Mouse (Mus musculus): Measurements from ENCODE around the gene Mucl3. TPM values are rescaled to one million over a fixed set of nuclear protein-coding genes. Genes with fewer than 3 reads are reported as not detected.
A peak's percentile ranks its signal among the peaks of the same experiment; 100 is the strongest.

The Mucl3 gene
- polyA plus RNA-seq (2015; fragmentation: Nextera tagmentation; extraction: Ambion mirVana): 0.13 TPM in 1 of 2 replicates, not detected in the other

DNA sequence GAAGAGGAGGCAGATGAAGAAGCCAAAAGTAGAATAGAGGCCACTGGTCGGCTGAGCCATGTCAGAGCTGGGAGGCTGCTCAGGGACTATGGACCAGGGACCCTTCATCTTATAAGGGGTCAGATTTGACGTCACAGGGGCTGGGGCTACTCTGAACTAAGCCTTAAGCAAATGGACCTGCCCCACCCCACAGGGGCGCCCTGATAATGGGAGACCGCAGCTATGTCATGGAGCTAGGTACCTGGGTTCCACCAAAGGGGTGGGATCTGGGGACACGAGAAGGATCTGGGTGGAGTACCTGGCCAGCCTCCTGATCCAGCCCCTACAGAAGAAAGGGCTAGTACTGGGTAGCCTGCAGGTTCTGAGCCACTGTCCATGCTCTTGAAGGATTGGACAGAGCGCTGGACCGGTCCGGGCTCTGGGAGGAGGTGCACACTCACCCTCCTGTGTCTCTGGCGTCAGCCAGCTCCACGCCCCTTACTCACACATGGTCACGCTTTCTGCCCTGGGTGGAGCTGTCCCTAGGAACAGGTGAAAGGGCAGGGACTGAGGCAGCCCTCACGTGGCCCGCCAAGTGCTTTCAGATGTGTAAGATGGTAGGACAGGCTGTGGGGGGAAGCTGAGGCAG, at the start of gene Mucl3:
Gene Mucl3 (minus strand): TSS at position 87 of the 628 bp plus-strand sequence.
- H3K36me3 ChIP-seq: no peaks in the 10 kb centered on the region
- 0 out of 2 replicates have a peak, but pooled peaks cover 5% of the 10 kb centered on the region for H3K4me1 ChIP-seq
- ATAC-seq (ENCODE audit: insufficient number of reproducible peaks, insufficient read depth, low FRiP score, low TSS enrichment, low read depth): no peak
- H3K27me3 ChIP-seq: peaks cover 7% of the 10 kb centered on the region
- no peak within 1 kb of the TSS for H3K9ac ChIP-seq
- WGBS: 75% methylated on average over 13 of the region's 13 CpGs
- H3K27ac ChIP-seq: no peak within 1 kb of the TSS
- H3K4me3 ChIP-seq: no peak within 1 kb of the TSS
- H3K9me3 ChIP-seq: no peaks in the 10 kb centered on the region
- no peak within 1 kb of the TSS for H3K4me2 ChIP-seq

DNA sequence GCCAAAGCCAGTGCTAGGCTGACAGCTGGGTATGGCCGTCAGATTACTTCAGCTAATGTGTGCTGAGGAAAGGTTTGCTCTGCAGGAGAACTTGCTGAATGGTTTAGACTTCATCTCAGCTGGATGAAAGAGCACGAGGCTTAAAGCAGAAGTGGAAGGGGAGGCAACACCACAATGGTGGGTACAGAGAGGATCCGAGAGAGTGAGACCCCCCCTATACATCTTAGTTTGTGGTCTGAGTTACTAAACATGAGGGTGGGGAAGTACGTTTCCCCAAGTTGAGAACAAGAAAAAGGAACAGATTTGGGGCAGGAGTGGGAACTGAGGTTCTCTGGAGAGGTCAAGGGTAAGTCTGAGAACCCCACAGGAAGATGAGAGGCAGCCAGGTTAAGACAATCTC, 48.9 kb upstream of the Mucl3 start:
- H3K27me3 ChIP-seq: no peaks in the 10 kb centered on the region
- H3K4me3 ChIP-seq: no peak overlapping the region
- H3K27ac ChIP-seq: no peak overlapping the region
- no peak for ATAC-seq (ENCODE audit: insufficient number of reproducible peaks, insufficient read depth, low FRiP score, low TSS enrichment, low read depth)
- H3K4me1 ChIP-seq: peaks cover 9% of the 10 kb centered on the region
- no peaks in the 10 kb centered on the region for H3K9me3 ChIP-seq
- 77% methylated on average over 4 of the region's 4 CpGs for WGBS
- peaks cover 76% of the 10 kb centered on the region for H3K36me3 ChIP-seq
- H3K9ac ChIP-seq: no peak overlapping the region
- H3K4me2 ChIP-seq: no peak overlapping the region

DNA sequence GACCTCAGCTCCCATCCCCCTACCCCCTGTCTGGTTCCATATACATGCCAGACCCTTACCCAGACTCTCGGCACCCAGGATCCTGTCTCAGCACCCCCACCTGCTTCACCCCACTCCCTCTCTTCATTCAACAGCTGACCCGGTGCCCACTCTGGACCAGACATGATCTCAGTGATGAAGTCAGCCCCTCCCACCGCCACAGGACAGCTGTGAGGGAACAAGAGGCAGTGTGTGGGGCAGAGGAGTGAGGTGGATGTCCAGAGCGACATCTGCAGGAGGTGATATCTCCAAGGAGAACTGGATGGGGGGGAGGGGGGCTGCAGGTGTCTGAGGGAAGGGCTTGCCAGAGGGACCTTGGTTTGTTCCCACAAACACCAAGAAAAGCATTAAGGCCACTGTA, 48.3 kb upstream of the Mucl3 start:
- Histone ChIP-seq H3K36me3 (peaks cover 82% of the 10 kb centered on the region), H3K4me1 (peaks cover 4% of the 10 kb centered on the region), H3K9me3 (no peaks in the 10 kb centered on the region), H3K27ac (no peak overlapping the region), H3K27me3 (no peaks in the 10 kb centered on the region), H3K9ac (no peak overlapping the region), H3K4me3 (no peak overlapping the region), H3K4me2 (no peak overlapping the region)
- 89% methylated on average over 4 of the region's 4 CpGs for WGBS
- ATAC-seq (ENCODE audit: insufficient number of reproducible peaks, insufficient read depth, low FRiP score, low TSS enrichment, low read depth): no peak

DNA sequence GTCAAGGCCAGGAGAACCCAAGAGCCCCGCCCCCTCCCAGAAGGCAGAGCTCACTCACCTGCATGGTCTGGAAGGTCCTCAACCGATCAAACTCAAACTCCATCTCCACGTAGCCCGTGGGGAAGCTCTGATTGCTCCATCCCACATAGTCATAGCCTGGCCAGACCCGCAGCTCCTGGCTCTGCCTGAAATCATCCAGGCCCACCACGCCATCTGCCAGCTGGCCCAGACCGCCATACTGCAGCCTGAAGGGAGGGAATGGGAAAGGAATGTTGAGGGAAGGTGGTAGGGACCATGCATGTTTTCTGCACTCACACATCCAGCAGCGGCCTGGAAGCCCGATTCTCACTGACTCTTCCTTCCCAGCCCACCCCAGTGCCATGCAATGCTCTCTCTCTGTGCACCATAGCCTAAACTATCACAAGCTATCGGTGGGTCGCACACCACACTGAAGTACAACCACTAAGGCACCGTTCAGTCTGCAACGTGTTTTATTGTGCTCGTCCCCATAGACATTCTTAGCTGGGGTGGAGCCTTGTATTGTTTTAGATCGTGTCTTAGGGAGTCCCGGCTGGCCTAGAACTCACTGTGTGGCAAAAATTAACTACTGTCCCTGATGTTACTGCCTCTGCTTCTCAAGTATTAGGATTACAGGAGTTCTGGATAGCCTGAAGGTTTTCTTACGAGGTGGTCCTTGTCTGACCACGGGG, 46.6 kb upstream of the Mucl3 start:
- Histone ChIP-seq H3K9ac (no peak overlapping the region), H3K4me3 (no peak overlapping the region), H3K4me1 (no peaks in the 10 kb centered on the region), H3K27ac (no peak overlapping the region), H3K36me3 (peaks cover 90% of the 10 kb centered on the region), H3K4me2 (no peak overlapping the region), H3K9me3 (no peaks in the 10 kb centered on the region), H3K27me3 (no peaks in the 10 kb centered on the region)
- WGBS: 89% methylated on average over 18 of the region's 18 CpGs
- ATAC-seq (ENCODE audit: insufficient number of reproducible peaks, insufficient read depth, low FRiP score, low TSS enrichment, low read depth): no peak

DNA sequence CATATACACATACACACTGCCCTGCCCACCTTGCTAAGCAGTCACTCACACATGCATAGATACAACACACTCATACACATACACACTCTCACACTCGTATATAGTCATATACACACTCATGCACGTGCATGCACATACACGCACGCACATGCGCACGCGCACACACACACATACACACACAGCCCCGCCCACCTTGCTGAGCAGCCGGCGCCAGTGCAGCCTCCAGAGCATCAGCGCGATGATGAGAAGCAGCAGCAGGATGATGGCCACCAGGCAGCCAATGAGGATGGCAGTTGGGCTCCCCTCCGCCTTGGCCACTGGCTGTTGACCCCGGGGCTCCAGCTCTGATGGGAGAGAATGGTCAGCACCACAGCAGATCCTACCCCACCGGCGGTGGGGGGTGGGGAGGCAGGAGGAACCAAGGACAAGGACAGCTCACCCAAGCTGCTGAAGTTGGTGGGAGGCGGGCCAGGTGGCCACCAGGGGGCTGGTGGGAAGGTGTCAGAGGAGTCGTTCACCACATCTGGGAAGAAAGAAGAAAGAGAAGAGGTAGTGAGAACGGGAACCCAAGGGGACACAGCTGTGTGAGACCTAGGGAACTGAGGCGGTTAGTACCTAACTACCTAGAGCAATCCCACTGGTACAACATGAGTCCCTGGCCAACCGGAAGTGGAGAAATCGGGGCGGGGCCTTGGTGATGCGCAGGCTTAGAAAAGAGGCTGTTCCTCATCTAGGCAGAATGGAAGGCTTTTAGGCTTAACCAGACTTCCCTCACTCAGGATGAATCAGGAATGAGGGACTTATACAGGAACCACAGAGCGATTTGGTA, 45.1 kb upstream of the Mucl3 start:
- peaks cover 99% of the 10 kb centered on the region for H3K36me3 ChIP-seq
- 90% methylated on average over 25 of the region's 25 CpGs for WGBS
- H3K9me3 ChIP-seq: no peaks in the 10 kb centered on the region
- H3K4me1 ChIP-seq: no peaks in the 10 kb centered on the region
- no peak for ATAC-seq (ENCODE audit: insufficient number of reproducible peaks, insufficient read depth, low FRiP score, low TSS enrichment, low read depth)
- no peak overlapping the region for H3K27ac ChIP-seq
- H3K4me3 ChIP-seq: no peak overlapping the region
- no peak overlapping the region for H3K4me2 ChIP-seq
- H3K27me3 ChIP-seq: no peaks in the 10 kb centered on the region
- no peak overlapping the region for H3K9ac ChIP-seq

DNA sequence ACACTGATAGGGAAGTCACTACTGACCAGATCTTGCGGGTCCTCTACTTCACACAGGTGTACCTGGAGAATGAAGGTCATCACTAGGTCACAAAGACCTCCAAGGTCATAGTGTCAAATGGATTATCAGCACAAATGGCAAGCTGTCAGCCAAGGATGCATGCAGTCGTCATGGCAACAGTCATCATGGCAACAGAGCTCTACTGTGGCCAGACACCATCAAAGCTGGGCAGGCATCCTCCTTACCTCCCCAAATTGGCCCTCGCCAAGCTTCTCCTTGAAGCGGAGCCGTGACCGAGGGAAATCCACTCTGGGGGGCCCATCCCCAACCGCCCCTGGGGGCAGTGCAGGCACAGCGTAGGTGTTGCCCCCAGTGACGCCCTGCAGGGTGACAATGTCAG, 41.6 kb upstream of the Mucl3 start:
- Histone ChIP-seq H3K36me3 (peaks cover 94% of the 10 kb centered on the region), H3K4me3 (no peak overlapping the region), H3K9ac (no peak overlapping the region), H3K4me1 (no peaks in the 10 kb centered on the region), H3K27me3 (no peaks in the 10 kb centered on the region), H3K27ac (no peak overlapping the region), H3K9me3 (no peaks in the 10 kb centered on the region), H3K4me2 (no peak overlapping the region)
- no peak for ATAC-seq (ENCODE audit: insufficient number of reproducible peaks, insufficient read depth, low FRiP score, low TSS enrichment, low read depth)
- WGBS: 80% methylated on average over 9 of the region's 9 CpGs

DNA sequence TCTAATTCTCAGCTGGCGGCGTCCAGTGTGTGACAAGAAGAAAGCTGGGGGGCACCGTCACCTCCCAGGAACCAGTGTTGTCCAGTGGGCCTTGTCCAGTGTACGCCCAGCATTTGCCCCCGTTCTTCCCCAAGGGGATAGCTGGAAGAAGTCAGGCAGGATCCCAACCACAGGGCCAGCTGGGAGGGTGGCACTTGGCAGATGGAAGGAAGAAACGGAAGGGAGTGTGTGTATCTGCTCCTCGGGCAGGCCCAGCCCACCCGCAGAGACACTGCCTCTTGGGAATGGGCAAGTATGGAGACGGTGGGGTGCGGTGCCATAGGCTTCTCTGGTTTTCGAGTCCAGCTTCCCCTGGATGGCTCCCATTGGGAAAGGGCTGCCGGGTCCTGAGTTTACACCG, 38.5 kb upstream of the Mucl3 start:
- Histone ChIP-seq H3K9me3 (no peaks in the 10 kb centered on the region), H3K27me3 (no peaks in the 10 kb centered on the region), H3K4me3 (no peak overlapping the region), H3K27ac (no peak overlapping the region), H3K4me1 (no peaks in the 10 kb centered on the region), H3K9ac (no peak overlapping the region), H3K36me3 (peaks cover 63% of the 10 kb centered on the region), H3K4me2 (no peak overlapping the region)
- ATAC-seq (ENCODE audit: insufficient number of reproducible peaks, insufficient read depth, low FRiP score, low TSS enrichment, low read depth): no peak
- 85% methylated on average over 13 of the region's 13 CpGs for WGBS

DNA sequence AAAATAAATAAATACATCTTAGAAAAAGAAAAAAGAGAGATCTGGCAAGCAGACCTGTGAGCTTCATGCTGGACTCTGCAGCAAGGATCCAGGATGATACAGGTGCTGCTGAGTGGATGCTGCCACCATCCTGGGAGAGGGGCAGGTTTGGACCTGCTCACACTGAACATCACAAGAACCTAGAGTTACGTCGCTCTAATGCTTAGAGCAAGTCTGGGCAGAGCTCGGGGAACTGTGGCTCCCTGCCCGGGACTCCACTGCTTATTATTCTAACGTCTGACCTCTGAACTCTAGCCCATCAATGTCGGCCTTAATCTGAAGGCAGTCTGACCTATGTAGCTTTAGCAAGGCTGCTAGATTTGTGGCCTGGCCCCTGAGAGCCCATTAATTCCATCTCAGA, 37.1 kb upstream of the Mucl3 start:
- ATAC-seq (ENCODE audit: insufficient number of reproducible peaks, insufficient read depth, low FRiP score, low TSS enrichment, low read depth): no peak
- Histone ChIP-seq H3K4me1 (no peaks in the 10 kb centered on the region), H3K27me3 (no peaks in the 10 kb centered on the region), H3K9me3 (no peaks in the 10 kb centered on the region), H3K27ac (no peak overlapping the region), H3K4me3 (no peak overlapping the region), H3K9ac (no peak overlapping the region), H3K4me2 (no peak overlapping the region), H3K36me3 (peaks cover 49% of the 10 kb centered on the region)
- WGBS: 31% methylated on average over 6 of the region's 6 CpGs

DNA sequence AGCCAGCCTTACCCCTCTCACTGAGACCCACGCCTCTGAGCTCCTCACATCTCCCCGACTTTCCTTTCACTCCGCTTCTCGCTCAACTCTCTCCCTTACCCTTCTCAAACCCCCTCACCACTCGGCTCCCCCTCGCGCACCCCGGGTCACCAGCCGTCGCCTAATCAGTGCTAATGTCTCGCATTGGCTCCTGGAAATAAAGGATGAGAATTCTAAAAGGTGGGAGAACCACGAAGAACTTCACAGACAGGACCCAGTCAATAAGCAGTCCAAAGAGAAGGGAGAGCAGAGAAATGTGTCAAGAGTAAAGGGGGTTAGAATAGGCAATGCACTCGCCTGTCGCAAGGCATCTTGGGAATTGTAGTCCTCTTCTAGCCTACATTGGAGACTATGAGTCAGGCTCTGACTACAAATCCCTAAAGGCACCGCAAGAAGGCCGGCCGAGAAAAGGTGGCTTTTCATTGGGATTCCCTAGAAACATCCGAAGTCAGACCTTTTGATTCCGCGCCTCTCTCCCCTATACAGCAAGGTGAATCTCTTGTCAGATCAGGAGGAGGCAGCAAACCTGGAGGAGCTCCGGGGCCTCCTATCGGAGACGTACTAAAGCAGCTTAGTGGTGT, 30.0 kb upstream of the Mucl3 start, which contains the start of gene Gtf2h4:
Gene Gtf2h4 (minus strand): TSS at position 324 of the 620 bp plus-strand sequence.
- Histone ChIP-seq H3K4me3 (peak within 1 kb of the TSS; percentile 80), H3K27ac (no peak within 1 kb of the TSS), H3K9me3 (no peaks in the 10 kb centered on the region), H3K36me3 (peaks cover 30% of the 10 kb centered on the region), H3K27me3 (no peaks in the 10 kb centered on the region), H3K4me1 (peaks cover 9% of the 10 kb centered on the region), H3K9ac (peak within 1 kb of the TSS; percentile 91), H3K4me2 (peak within 1 kb of the TSS; percentile 82)
- 2% methylated on average over 23 of the region's 23 CpGs for WGBS
- ATAC-seq (ENCODE audit: insufficient number of reproducible peaks, insufficient read depth, low FRiP score, low TSS enrichment, low read depth): peak; percentile 91

DNA sequence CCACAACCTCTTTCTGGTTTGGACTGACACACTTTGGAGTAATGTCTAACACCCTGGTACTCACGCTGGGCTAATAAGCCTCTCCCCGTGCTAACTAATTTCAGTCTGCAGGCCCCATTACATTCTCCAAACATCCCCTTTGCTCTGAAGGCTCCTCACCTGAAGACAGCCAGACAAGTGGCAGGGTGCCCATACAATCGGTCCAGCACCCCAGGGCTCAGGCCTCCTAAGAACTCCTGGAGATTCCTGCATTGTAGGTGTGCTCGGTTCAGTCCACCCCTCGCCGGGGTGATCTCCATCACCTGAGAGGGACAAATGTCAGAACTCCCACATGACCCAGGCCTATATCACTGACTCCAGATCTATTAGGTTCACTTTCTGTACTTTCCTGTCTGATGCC, 29.0 kb upstream of the Mucl3 start:
- WGBS: 92% methylated on average over 6 of the region's 6 CpGs
- Histone ChIP-seq H3K4me2 (peak overlapping the region; percentile 82), H3K9ac (peak overlapping the region; percentile 91), H3K4me1 (peaks cover 13% of the 10 kb centered on the region), H3K9me3 (no peaks in the 10 kb centered on the region), H3K4me3 (peak overlapping the region; percentile 80; the same call in 1 of the 2 replicates), H3K27ac (no peak overlapping the region), H3K27me3 (no peaks in the 10 kb centered on the region), H3K36me3 (peaks cover 30% of the 10 kb centered on the region)
- ATAC-seq (ENCODE audit: insufficient number of reproducible peaks, insufficient read depth, low FRiP score, low TSS enrichment, low read depth): no peak

DNA sequence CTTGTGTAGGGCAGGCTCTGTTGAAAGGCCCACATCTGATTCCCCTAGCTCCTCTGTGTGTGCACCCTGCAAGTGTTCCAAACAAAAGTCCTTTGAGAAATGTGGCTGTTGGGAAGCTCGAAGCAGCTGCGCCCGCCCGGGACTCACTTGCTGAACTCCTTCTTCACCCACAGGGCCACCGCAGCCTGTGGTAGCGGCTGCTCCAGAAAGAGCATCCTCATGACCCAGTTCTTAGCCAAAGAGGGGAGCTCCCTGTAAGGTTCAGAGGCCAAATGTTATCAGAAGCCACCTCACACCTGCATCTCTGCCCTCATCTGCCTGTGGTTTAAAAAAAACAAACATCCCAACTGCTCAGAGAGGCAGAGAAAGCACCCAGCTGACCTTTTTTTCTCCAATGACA, 28.4 kb upstream of the Mucl3 start:
- Histone ChIP-seq H3K36me3 (peaks cover 30% of the 10 kb centered on the region), H3K4me3 (no peak overlapping the region), H3K9me3 (no peaks in the 10 kb centered on the region), H3K9ac (no peak overlapping the region), H3K27ac (no peak overlapping the region), H3K27me3 (no peaks in the 10 kb centered on the region), H3K4me2 (no peak overlapping the region), H3K4me1 (peaks cover 14% of the 10 kb centered on the region)
- ATAC-seq (ENCODE audit: insufficient number of reproducible peaks, insufficient read depth, low FRiP score, low TSS enrichment, low read depth): no peak
- WGBS: 92% methylated on average over 6 of the region's 6 CpGs
